Mouse (Mus musculus): ENCODE results near the gene Tcirg1. TPM values are rescaled to one million over a fixed set of nuclear protein-coding genes. Genes with fewer than 3 reads are reported as not detected.

Gene Tcirg1
- polyA plus RNA-seq, 1 experiment from 2014 or later = 10.7 TPM

DNA sequence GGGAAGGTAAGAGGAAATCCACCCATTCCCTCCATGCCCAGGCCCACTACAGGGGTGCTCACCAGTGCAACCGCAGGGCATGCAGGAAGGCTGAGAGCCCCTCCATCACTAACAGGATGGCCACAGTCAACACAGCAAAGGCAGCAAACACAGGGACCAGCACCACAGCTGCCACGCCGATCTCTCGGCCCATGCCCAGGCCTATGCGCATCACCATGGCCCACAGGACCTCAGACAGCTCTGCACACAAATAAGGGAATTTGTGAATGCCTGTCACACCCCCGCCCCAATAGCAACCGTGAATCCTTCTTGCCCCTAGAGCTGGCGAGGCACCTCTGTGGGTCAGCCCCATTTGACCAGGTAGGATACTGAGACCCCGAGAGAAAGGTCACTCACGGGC lies 10.7 kb downstream of the Tcirg1 start:
- Histone ChIP-seq H3K4me1 (replicated peaks; ENCODE audit: control insufficient read depth, insufficient read depth, low read length) (no peaks in the 10 kb centered on the region; the same call in 1 of the 2 replicates), H3K9ac (ENCODE audit: low read depth, low read length) (no peak overlapping the region), H3K9me3 (ENCODE audit: control insufficient read depth, low read length) (no peaks in the 10 kb centered on the region), H3K4me2 (replicated peaks; ENCODE audit: low read depth, low read length) (no peak overlapping the region), H3K27ac (ENCODE audit: low read depth, low read length) (peak overlapping the region; percentile 71), H3K4me3 (ENCODE audit: low read depth, low read length) (no peak overlapping the region), H3K27me3 (ENCODE audit: control insufficient read depth, insufficient read depth, low read length) (no peaks in the 10 kb centered on the region), H3K36me3 (ENCODE audit: control insufficient read depth, insufficient read depth, low read length) (no peaks in the 10 kb centered on the region; the same call in 1 of the 2 replicates)
- DNase-seq (ENCODE audit: low spot score) = no peak
- WGBS = 92% methylated on average over 10 of the region's 10 CpGs
- no peak for ATAC-seq (ENCODE audit: low FRiP score)

GRCm38 (mm10) chr19:3895171-3895631 lies 11.7 kb downstream of the Tcirg1 start:
- Histone ChIP-seq H3K36me3 (ENCODE audit: control insufficient read depth, insufficient read depth, low read length) (peaks cover 2% of the 10 kb centered on the region), H3K27me3 (ENCODE audit: control insufficient read depth, insufficient read depth, low read length) (no peaks in the 10 kb centered on the region), H3K27ac (ENCODE audit: low read depth, low read length) (peak overlapping the region; percentile 71), H3K4me3 (ENCODE audit: low read depth, low read length) (no peak overlapping the region), H3K9ac (ENCODE audit: low read depth, low read length) (no peak overlapping the region), H3K4me2 (replicated peaks; ENCODE audit: low read depth, low read length) (no peak overlapping the region), H3K4me1 (replicated peaks; ENCODE audit: control insufficient read depth, insufficient read depth, low read length) (no peaks in the 10 kb centered on the region; the same call in 1 of the 2 replicates), H3K9me3 (ENCODE audit: control insufficient read depth, low read length) (no peaks in the 10 kb centered on the region)
- WGBS = 32% methylated on average over 3 of the region's 3 CpGs
- ATAC-seq (ENCODE audit: low FRiP score) = peak; percentile 82
- DNase-seq (ENCODE audit: low spot score) = peak; percentile 40

GRCm38 (mm10) chr19:3894294-3894693 lies 12.6 kb downstream of the Tcirg1 start:
- Histone ChIP-seq H3K27ac (ENCODE audit: low read depth, low read length) (no peak overlapping the region), H3K4me3 (ENCODE audit: low read depth, low read length) (no peak overlapping the region), H3K36me3 (ENCODE audit: control insufficient read depth, insufficient read depth, low read length) (peaks cover 2% of the 10 kb centered on the region), H3K4me1 (replicated peaks; ENCODE audit: control insufficient read depth, insufficient read depth, low read length) (no peaks in the 10 kb centered on the region; the same call in 1 of the 2 replicates), H3K9ac (ENCODE audit: low read depth, low read length) (no peak overlapping the region), H3K27me3 (ENCODE audit: control insufficient read depth, insufficient read depth, low read length) (no peaks in the 10 kb centered on the region), H3K9me3 (ENCODE audit: control insufficient read depth, low read length) (no peaks in the 10 kb centered on the region), H3K4me2 (replicated peaks; ENCODE audit: low read depth, low read length) (no peak overlapping the region)
- ATAC-seq (ENCODE audit: low FRiP score) (no peak), DNase-seq (ENCODE audit: low spot score) (no peak)
- WGBS = 89% methylated on average over 2 of the region's 2 CpGs

- no peaks in the 10 kb centered on the region for H3K27me3 ChIP-seq (ENCODE audit: control insufficient read depth, insufficient read depth, low read length)
- no peaks in the 10 kb centered on the region for H3K9me3 ChIP-seq (ENCODE audit: control insufficient read depth, low read length)
- H3K9ac ChIP-seq (ENCODE audit: low read depth, low read length) = no peak overlapping the region
- no peak overlapping the region for H3K4me2 ChIP-seq (replicated peaks; ENCODE audit: low read depth, low read length)
- peaks cover 2% of the 10 kb centered on the region for H3K36me3 ChIP-seq (ENCODE audit: control insufficient read depth, insufficient read depth, low read length)
- no peaks in the 10 kb centered on the region; the same call in 1 of the 2 replicates for H3K4me1 ChIP-seq (replicated peaks; ENCODE audit: control insufficient read depth, insufficient read depth, low read length)
- no peak for DNase-seq (ENCODE audit: low spot score)
- no peak for ATAC-seq (ENCODE audit: low FRiP score)
- H3K4me3 ChIP-seq (ENCODE audit: low read depth, low read length) = no peak overlapping the region
- WGBS = 92% methylated on average over 4 of the region's 4 CpGs
- no peak overlapping the region for H3K27ac ChIP-seq (ENCODE audit: low read depth, low read length)
Observed at GRCm38 (mm10) chr19:3893545-3894116, 13.3 kb downstream of the Tcirg1 start.

DNA sequence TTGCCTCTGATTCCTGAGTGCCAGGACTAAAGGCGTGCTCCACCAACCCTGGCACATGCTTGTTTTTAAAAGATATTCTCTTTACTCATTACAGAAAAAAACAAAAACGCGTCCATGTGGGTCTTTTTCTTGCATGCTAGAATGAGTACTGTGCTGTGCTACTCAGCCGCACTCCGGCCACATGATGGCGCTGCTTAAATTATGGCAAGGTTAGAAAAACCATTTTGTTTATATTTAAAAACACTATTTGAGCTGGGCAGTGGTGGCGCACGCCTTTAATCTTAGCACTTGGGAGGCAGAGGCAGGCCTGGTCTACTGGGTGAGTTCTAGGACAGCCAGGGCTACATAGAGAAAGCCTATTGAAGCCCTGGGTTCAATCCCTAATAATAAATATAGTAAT lies 16.8 kb downstream of the Tcirg1 start:
- no peak overlapping the region for H3K27ac ChIP-seq (ENCODE audit: low read depth, low read length)
- DNase-seq (ENCODE audit: low spot score) = peak; percentile 30
- no peak for ATAC-seq (ENCODE audit: low FRiP score)
- no peaks in the 10 kb centered on the region for H3K9me3 ChIP-seq (ENCODE audit: control insufficient read depth, low read length)
- peaks cover 5% of the 10 kb centered on the region; the same call in 1 of the 2 replicates for H3K36me3 ChIP-seq (ENCODE audit: control insufficient read depth, insufficient read depth, low read length)
- no peak overlapping the region for H3K4me3 ChIP-seq (ENCODE audit: low read depth, low read length)
- whole genome bisulfite sequencing = 87% methylated on average over 8 of the region's 8 CpGs
- H3K4me1 ChIP-seq (replicated peaks; ENCODE audit: control insufficient read depth, insufficient read depth, low read length) = no peaks in the 10 kb centered on the region; the same call in 1 of the 2 replicates
- no peak overlapping the region for H3K4me2 ChIP-seq (replicated peaks; ENCODE audit: low read depth, low read length)
- no peaks in the 10 kb centered on the region for H3K27me3 ChIP-seq (ENCODE audit: control insufficient read depth, insufficient read depth, low read length)
- no peak overlapping the region for H3K9ac ChIP-seq (ENCODE audit: low read depth, low read length)

DNA sequence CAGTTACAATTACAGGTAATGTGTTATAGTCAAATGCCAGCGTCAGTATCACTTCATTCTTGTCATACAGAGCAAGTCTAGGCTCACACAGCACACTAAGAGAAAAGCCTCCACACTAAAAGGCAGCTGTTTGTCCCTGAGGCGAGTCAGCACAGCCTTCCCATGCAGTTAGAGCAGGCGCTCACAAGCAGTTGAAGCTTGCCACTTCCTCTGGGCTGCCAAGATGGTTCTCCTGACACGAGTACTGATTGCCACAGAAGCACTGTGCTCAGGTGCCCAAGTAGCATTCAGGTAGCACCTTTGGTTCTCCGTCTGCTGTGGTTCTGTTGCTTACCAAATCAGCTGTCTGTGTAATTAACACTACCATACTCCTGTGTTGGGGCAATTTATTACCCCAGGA lies 17.8 kb downstream of the Tcirg1 start:
- no peak overlapping the region for H3K4me2 ChIP-seq (replicated peaks; ENCODE audit: low read depth, low read length)
- ATAC-seq (ENCODE audit: low FRiP score) (no peak), DNase-seq (ENCODE audit: low spot score) (no peak)
- H3K27ac ChIP-seq (ENCODE audit: low read depth, low read length) = no peak overlapping the region
- H3K9me3 ChIP-seq (ENCODE audit: control insufficient read depth, low read length) = no peaks in the 10 kb centered on the region
- peaks cover 5% of the 10 kb centered on the region; the same call in 1 of the 2 replicates for H3K36me3 ChIP-seq (ENCODE audit: control insufficient read depth, insufficient read depth, low read length)
- no peaks in the 10 kb centered on the region for H3K27me3 ChIP-seq (ENCODE audit: control insufficient read depth, insufficient read depth, low read length)
- no peak overlapping the region for H3K4me3 ChIP-seq (ENCODE audit: low read depth, low read length)
- no peak overlapping the region for H3K9ac ChIP-seq (ENCODE audit: low read depth, low read length)
- no peaks in the 10 kb centered on the region for H3K4me1 ChIP-seq (replicated peaks; ENCODE audit: control insufficient read depth, insufficient read depth, low read length)
- 88% methylated on average over 5 of the region's 5 CpGs for WGBS

GRCm38 (mm10) chr19:3884325-3884990 lies 22.5 kb downstream of the Tcirg1 start:
- Histone ChIP-seq H3K4me2 (replicated peaks; ENCODE audit: low read depth, low read length) (no peak overlapping the region), H3K36me3 (ENCODE audit: control insufficient read depth, insufficient read depth, low read length) (0 out of 2 replicates have a peak, but pooled peaks cover 2% of the 10 kb centered on the region), H3K9me3 (ENCODE audit: control insufficient read depth, low read length) (no peaks in the 10 kb centered on the region), H3K4me3 (ENCODE audit: low read depth, low read length) (no peak overlapping the region), H3K27me3 (ENCODE audit: control insufficient read depth, insufficient read depth, low read length) (no peaks in the 10 kb centered on the region), H3K27ac (ENCODE audit: low read depth, low read length) (no peak overlapping the region), H3K9ac (ENCODE audit: low read depth, low read length) (no peak overlapping the region), H3K4me1 (replicated peaks; ENCODE audit: control insufficient read depth, insufficient read depth, low read length) (no peaks in the 10 kb centered on the region)
- ATAC-seq (ENCODE audit: low FRiP score) (no peak), DNase-seq (ENCODE audit: low spot score) (no peak)
- WGBS = 87% methylated on average over 6 of the region's 6 CpGs

GRCm38 (mm10) chr19:3882214-3882613 lies 24.7 kb downstream of the Tcirg1 start:
- Histone ChIP-seq H3K27ac (ENCODE audit: low read depth, low read length) (no peak overlapping the region), H3K4me3 (ENCODE audit: low read depth, low read length) (no peak overlapping the region), H3K27me3 (ENCODE audit: control insufficient read depth, insufficient read depth, low read length) (no peaks in the 10 kb centered on the region), H3K9me3 (ENCODE audit: control insufficient read depth, low read length) (no peaks in the 10 kb centered on the region), H3K9ac (ENCODE audit: low read depth, low read length) (no peak overlapping the region), H3K4me2 (replicated peaks; ENCODE audit: low read depth, low read length) (no peak overlapping the region), H3K4me1 (replicated peaks; ENCODE audit: control insufficient read depth, insufficient read depth, low read length) (no peaks in the 10 kb centered on the region), H3K36me3 (ENCODE audit: control insufficient read depth, insufficient read depth, low read length) (no peaks in the 10 kb centered on the region)
- DNase-seq (ENCODE audit: low spot score) (no peak), ATAC-seq (ENCODE audit: low FRiP score) (no peak)
- WGBS = 84% methylated on average over 4 of the region's 4 CpGs

All from hindbrain, embryonic 11.5 days (tissue).